Mouse (Mus musculus) kidney, adult 2 months (tissue): Measurements from ENCODE around the gene M1ap.

Source experiments
- CTCF ChIP-seq: fragments of 200-500 bp; conservative IDR thresholded peaks from 2 replicates; pipeline ENCODE4 v1.5.1; 2011; ENCODE audit warnings: low read depth, mild to moderate bottlenecking, control low read depth, low read length, moderate library complexity, mixed read lengths; ENCODE audit not compliant: insufficient read depth, insufficient read length
- POLR2A ChIP-seq: fragments of 200-500 bp; IDR thresholded peaks from one replicate; pipeline ENCODE4 v1.6.1; 2011; ENCODE audit warnings: low read depth, low read length, control low read depth

- TF ChIP-seq CTCF (no peak), POLR2A (no peak)
These were observed 123.9 kb downstream of the M1ap start for GRCm38 (mm10) chr6:83070311-83071219.
